Mouse (Mus musculus) spleen, postnatal 4 days (tissue): ENCODE results near the gene Unc93a2.
"Not testable (repeated sequence)": the region's sequence is repeated elsewhere in the genome, so short reads cannot be mapped to it uniquely, and the experiment has no call there.

Experiments used
- DNase-seq, 2 experiments: peaks; one replicate each; pipeline ENCODE4 v3.0.0; 2022; ENCODE audit warnings: low spot score in 2 of 2

Gene Unc93a2

GRCm38 (mm10) chr17:7385364-7385763 lies at the start of gene Unc93a2:
TSS of gene Unc93a2 (minus strand) at chr17:7385464.
- not testable (repeated sequence) for DNase-seq

- DNase-seq, result not testable (repeated sequence)
These were observed 48.9 kb upstream of the Unc93a2 start for GRCm38 (mm10) chr17:7434121-7434520.

GRCm38 (mm10) chr17:7430210-7430631 lies 45.0 kb upstream of the Unc93a2 start:
- DNase-seq, result not testable (repeated sequence)

- not testable (repeated sequence) for DNase-seq
These were observed 35.1 kb upstream of the Unc93a2 start for GRCm38 (mm10) chr17:7420191-7420973.

- DNase-seq, result not testable (repeated sequence)
These were observed 29.5 kb upstream of the Unc93a2 start for GRCm38 (mm10) chr17:7414601-7415310.

- DNase-seq, result not testable (repeated sequence)
These were observed 28.1 kb upstream of the Unc93a2 start for GRCm38 (mm10) chr17:7413336-7413735.

GRCm38 (mm10) chr17:7399770-7400169 lies 14.5 kb upstream of the Unc93a2 start:
- DNase-seq, result not testable (repeated sequence)

GRCm38 (mm10) chr17:7398198-7398847 lies 13.1 kb upstream of the Unc93a2 start:
- DNase-seq, result not testable (repeated sequence)

- not testable (repeated sequence) for DNase-seq
These were observed 11.8 kb upstream of the Unc93a2 start for GRCm38 (mm10) chr17:7397079-7397478.

- DNase-seq, result not testable (repeated sequence)
These were observed 11.0 kb upstream of the Unc93a2 start for GRCm38 (mm10) chr17:7396288-7396687.

- not testable (repeated sequence) for DNase-seq
These were observed 10.4 kb upstream of the Unc93a2 start for GRCm38 (mm10) chr17:7395671-7396070.

GRCm38 (mm10) chr17:7395116-7395515 lies 9.9 kb upstream of the Unc93a2 start:
- not testable (repeated sequence) for DNase-seq

- not testable (repeated sequence) for DNase-seq
These were observed 4.6 kb upstream of the Unc93a2 start for GRCm38 (mm10) chr17:7389898-7390297.

GRCm38 (mm10) chr17:7388958-7389356 lies 3.7 kb upstream of the Unc93a2 start:
- not testable (repeated sequence) for DNase-seq

- not testable (repeated sequence) for DNase-seq
These were observed 3.2 kb upstream of the Unc93a2 start for GRCm38 (mm10) chr17:7388341-7388957.

- not testable (repeated sequence) for DNase-seq
These were observed 752 bp upstream of the Unc93a2 start for GRCm38 (mm10) chr17:7386016-7386415.

- DNase-seq, result not testable (repeated sequence)
These were observed 1.8 kb downstream of the Unc93a2 start for GRCm38 (mm10) chr17:7383167-7384143.

GRCm38 (mm10) chr17:7382711-7383110 lies 2.6 kb downstream of the Unc93a2 start:
- DNase-seq, result not testable (repeated sequence)

- DNase-seq, result not testable (repeated sequence)
These were observed 7.4 kb downstream of the Unc93a2 start for GRCm38 (mm10) chr17:7377907-7378306.

GRCm38 (mm10) chr17:7376951-7377700 lies 8.1 kb downstream of the Unc93a2 start:
- not testable (repeated sequence) for DNase-seq
